Mouse (Mus musculus) erythroblast, embryonic 14.5 days (primary cell): Measurements from ENCODE around the gene Tbx6. TPM values are rescaled to one million over a fixed set of nuclear protein-coding genes. Genes with fewer than 3 reads are reported as not detected.

Source experiments
- H3K27me3 ChIP-seq: 2 replicates; pipeline ENCODE4 v1.6.1; 2012; ENCODE audit warnings: inconsistent platforms; ENCODE audit not compliant: control insufficient read depth
- H3K36me3 ChIP-seq: 2 replicates; pipeline ENCODE4 v1.6.1; 2012; ENCODE audit warnings: mild to moderate bottlenecking, inconsistent platforms; ENCODE audit not compliant: control insufficient read depth
- H3K4me1 ChIP-seq: 2 replicates; pipeline ENCODE4 v1.6.1; 2012; ENCODE audit warnings: inconsistent platforms; ENCODE audit not compliant: control insufficient read depth
- H3K4me3 ChIP-seq: replicated peaks from 2 replicates; pipeline ENCODE3; 2012; ENCODE audit warnings: moderate library complexity, mild to moderate bottlenecking, inconsistent platforms
- H3K9me3 ChIP-seq: 2 replicates; pipeline ENCODE4 v1.6.1; 2012; ENCODE audit warnings: low read length, inconsistent platforms, mixed read lengths; ENCODE audit not compliant: control insufficient read depth
- GATA1 ChIP-seq: IDR thresholded peaks from 2 replicates; pipeline ENCODE4 v1.6.1; 2012; ENCODE audit warnings: low read length, inconsistent platforms, mixed read lengths
- TAL1 ChIP-seq: IDR thresholded peaks from 3 replicates; pipeline ENCODE4 v1.6.1; 2012; ENCODE audit warnings: low read length, inconsistent platforms, mixed read lengths
- polyA plus RNA-seq: library from polyadenylated mRNA; stranded (reverse); fragments of >175 nt; gene quantifications from 2 replicates; pipeline ENCODE4 v1.2.3, GENCODE M21; 2012

The Tbx6 gene
- polyA plus RNA-seq, 1 experiment, result 3.6 TPM

DNA sequence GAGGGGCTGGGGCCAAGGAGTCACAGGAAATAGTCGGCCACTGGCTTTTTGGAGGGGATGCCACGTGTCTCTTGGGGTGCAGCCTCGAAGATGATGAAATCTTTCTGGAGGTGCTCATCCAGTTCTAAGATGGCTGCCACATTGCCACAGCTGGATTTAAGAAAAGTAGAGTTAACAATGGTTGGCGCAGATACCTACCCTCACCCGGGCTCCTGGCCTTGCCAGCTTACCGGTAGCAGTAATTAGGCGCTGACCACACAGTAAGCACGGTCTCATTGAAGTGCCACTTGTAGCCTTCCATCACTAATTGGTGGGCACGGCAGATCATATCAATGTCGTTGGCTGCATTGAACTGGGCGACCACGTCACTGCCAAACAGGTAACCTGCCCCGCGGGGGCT, 4.9 kb downstream of the Tbx6 start:
- Histone ChIP-seq H3K4me1 (peaks cover 30% of the 10 kb centered on the region), H3K9me3 (no peaks in the 10 kb centered on the region), H3K4me3 (no peak overlapping the region), H3K36me3 (peaks cover 97% of the 10 kb centered on the region), H3K27me3 (no peaks in the 10 kb centered on the region)
- TF ChIP-seq GATA1 (no peak), TAL1 (no peak)

DNA sequence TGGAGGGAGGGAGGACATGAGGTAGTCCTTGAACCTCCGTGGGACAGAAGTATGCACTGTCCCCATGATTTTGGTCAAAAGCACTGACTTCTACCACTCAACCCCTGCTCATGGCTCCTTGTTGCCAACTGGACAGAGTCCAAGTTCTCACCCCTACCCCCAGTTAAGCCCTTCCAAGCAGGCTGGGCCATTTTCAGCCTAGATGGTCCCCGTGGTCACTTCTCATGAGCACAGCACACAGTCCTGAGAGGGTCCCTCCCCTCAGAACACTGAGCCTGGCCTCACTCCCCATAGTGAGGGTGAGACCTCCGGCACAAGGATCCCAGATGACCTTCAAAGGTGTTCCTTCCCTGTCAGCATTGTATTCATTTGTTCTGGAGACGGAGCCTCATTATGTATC, 7.9 kb downstream of the Tbx6 start:
- H3K36me3 ChIP-seq, result peaks cover 68% of the 10 kb centered on the region
- TF ChIP-seq GATA1 (no peak), TAL1 (no peak)
- H3K27me3 ChIP-seq, result no peaks in the 10 kb centered on the region
- no peak overlapping the region for H3K4me3 ChIP-seq
- no peaks in the 10 kb centered on the region for H3K9me3 ChIP-seq
- peaks cover 36% of the 10 kb centered on the region for H3K4me1 ChIP-seq

DNA sequence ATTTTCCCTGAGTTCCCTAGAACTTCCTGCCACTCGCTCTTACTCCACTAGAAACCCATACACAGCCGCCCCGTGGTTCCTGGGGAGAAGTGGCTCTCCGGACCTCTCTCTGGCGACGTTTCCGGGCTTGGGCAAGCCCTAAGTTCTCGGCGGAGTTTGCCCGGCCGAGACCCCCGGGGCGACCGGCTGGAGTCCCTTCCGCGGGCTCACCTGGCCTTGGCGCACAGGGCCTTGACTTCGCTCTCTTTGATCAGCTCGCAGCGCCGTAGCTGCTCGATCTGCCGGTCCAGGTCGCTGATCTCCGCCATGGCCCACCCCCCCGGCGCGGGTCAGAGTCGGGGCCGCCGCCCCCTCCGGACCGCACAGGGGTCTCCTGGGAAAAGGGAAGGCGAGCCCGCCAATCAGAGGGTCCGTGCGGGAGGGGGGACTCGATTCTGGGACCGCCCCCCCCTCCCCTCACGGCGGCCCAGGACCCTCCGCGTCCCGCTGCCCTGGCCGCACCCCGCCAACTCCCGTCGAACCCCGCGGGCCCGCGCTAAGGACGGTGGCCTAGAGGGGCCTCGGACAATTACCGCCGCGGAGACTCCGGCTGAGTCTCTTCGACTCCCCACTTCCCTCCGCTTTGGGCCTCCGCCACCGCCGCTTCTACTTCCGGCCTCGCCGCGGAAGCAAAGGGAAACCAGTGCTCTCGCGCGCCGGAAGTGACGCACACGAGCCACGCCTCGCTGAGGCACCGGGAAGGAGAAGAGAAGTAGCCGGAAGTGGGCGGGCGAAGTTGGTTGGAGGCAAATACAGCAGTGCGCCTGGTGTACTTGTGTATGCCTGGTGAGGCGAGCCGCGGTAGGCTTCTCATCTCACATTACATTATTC, 10.8 kb downstream of the Tbx6 start, which contains the start of gene Ppp4c:
Ppp4c (minus strand) TSS at position 646 of the 870 bp plus-strand sequence.
- H3K36me3 ChIP-seq, result peaks cover 67% of the 10 kb centered on the region

DNA sequence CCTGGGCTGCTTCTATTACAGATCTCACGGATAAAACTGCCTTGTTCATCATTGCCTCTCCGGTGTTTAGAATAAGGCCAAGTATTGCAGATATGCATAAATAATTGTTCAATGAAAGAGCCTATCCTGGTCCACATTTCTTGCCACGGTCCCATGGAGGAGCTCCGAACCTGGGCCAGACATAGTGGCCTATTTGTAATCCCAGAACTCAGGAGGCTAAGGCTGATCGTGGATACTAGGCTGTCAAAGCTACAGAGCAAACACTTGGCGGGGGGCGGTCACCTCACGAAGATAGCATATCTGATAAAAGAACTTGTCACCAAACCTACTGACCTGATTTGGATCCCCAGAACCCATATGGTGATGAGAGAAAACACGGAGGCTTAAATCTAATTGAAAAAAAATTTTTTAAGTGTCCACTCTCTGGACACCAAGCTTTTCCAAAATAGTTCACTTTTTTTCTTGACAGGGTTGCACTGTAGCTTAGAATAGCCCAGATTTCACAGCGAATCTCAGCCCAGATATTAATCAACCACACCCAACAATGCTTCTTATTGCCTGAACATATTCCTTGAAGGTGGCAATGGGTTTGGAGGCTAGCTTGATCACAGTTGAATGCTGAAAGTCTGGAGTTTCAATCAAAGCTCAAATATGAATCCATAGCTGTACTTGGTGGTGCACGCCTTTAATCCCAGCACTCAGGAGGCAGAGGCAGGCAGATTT, 11.6 kb downstream of the Tbx6 start:
- Histone ChIP-seq H3K36me3 (peaks cover 64% of the 10 kb centered on the region), H3K27me3 (no peaks in the 10 kb centered on the region), H3K4me3 (peak overlapping the region; percentile 85), H3K9me3 (no peaks in the 10 kb centered on the region), H3K4me1 (peaks cover 72% of the 10 kb centered on the region)
- no peak for TF ChIP-seq GATA1
- no peak for TF ChIP-seq TAL1

More for the DNA sequence above, 10.8 kb downstream of the Tbx6 start, which contains the start of gene Ppp4c:
- Histone ChIP-seq H3K9me3 (no peaks in the 10 kb centered on the region), H3K4me1 (peaks cover 64% of the 10 kb centered on the region), H3K4me3 (peak within 1 kb of the TSS; percentile 85), H3K27me3 (no peaks in the 10 kb centered on the region)
- TF ChIP-seq TAL1, result no peak
- no peak for TF ChIP-seq GATA1

DNA sequence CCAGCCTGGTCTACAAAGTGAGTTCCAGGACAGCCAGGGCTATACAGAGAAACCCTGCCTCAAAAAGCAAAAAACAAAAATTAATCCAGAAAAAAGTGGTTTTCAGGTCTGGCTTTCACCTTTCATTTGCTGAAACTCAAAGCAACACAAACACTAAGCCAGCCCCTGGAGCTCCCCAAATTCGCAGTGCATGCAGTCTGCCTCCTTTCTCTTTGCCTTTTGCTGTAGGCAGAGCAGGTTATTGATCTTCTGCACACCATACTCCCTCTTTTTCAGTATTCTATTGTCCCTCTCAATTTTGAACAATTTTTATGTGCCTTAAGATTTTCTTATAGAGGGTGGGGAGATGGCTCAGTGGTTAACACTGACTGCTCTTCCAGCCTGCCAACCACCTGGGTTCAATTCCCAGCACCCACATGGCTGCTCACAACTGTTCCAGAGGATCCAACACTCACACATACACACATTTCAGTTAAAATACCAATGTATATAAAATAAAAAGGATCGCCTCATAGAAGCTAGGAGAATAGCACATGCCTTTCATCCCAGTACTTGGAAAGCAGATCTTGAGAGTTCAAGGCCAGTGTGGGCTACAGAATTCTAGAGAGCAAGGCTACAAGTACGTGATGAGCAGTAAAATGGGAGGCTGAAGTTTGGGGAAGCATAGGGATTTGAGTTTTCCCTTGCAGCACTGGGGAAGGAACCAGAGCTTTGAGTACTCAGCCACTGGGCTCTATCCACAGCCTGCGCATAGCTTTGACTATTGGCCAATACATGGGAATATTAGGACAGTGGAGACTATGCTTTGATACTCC, 12.4 kb downstream of the Tbx6 start:
- TF ChIP-seq TAL1 (no peak), GATA1 (no peak)
- Histone ChIP-seq H3K4me3 (no peak overlapping the region), H3K9me3 (no peaks in the 10 kb centered on the region), H3K27me3 (no peaks in the 10 kb centered on the region), H3K4me1 (peaks cover 80% of the 10 kb centered on the region), H3K36me3 (peaks cover 56% of the 10 kb centered on the region)

DNA sequence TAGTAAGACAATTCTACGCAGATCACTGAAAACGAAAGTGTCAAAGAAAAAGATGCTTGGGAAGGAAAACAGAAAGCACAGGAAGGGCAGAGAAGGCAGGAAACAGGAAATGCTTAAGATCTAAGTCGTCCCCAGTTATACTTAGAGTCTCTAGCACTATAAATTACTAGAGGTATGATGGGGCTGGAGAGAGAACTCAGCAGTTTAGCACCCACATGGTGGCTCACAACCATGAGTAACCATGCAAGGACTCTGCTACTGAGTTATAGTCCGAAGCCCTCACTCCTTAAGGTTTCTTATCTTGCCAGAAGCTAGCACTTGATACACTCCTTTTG, 13.0 kb downstream of the Tbx6 start:
- H3K4me1 ChIP-seq, result peaks cover 82% of the 10 kb centered on the region
- H3K9me3 ChIP-seq, result no peaks in the 10 kb centered on the region
- no peaks in the 10 kb centered on the region for H3K27me3 ChIP-seq
- no peak overlapping the region for H3K4me3 ChIP-seq
- peaks cover 50% of the 10 kb centered on the region for H3K36me3 ChIP-seq
- no peak for TF ChIP-seq TAL1
- TF ChIP-seq GATA1, result no peak

DNA sequence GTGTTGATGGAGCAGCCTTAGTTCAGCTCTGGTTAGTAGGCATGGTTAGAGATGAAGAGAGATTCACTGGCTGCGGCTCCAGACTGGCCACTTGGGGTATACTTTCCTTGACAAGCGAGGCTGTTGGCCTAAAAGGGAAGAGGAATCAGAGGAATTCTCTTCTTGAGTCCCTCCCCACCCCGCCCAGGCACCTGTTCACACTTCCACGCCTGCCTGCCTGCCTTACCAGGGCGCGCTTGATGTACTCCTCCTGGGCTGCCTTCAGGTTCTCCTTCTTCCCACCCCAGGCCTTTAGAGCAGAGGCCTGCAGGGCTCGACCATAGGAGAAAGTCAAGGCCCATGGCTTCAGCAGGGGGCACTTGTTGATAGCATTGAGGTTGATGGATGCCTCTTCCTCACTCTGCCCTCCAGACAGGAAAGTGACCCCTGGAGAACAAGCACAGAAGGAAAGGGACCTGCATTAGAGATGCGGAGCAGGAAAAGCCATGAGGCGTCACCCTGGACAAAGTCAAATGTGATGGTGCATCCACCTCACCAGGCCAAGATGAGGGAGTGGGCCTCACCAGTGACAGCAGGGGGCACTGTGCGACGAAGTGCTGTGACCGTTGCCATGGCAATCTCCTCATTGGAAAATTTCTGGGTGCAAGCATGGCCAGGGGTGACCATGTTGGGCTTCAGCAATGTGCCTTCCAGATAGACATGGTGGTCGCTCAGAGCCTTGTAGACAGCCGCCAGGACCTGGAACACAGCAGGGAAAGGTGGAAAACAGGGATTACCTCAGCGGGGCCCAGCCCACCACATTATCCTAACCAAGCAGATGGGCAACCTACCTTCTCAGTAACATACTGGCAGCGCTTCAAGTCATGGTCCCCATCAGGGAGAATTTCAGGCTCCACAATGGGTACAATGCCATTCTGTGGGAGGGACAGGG, 14.4 kb downstream of the Tbx6 start:
- H3K36me3 ChIP-seq, result peaks cover 38% of the 10 kb centered on the region
- peaks cover 89% of the 10 kb centered on the region for H3K4me1 ChIP-seq
- TF ChIP-seq GATA1, result no peak
- TF ChIP-seq TAL1, result no peak
- no peaks in the 10 kb centered on the region for H3K9me3 ChIP-seq
- H3K4me3 ChIP-seq, result no peak overlapping the region
- H3K27me3 ChIP-seq, result no peaks in the 10 kb centered on the region

DNA sequence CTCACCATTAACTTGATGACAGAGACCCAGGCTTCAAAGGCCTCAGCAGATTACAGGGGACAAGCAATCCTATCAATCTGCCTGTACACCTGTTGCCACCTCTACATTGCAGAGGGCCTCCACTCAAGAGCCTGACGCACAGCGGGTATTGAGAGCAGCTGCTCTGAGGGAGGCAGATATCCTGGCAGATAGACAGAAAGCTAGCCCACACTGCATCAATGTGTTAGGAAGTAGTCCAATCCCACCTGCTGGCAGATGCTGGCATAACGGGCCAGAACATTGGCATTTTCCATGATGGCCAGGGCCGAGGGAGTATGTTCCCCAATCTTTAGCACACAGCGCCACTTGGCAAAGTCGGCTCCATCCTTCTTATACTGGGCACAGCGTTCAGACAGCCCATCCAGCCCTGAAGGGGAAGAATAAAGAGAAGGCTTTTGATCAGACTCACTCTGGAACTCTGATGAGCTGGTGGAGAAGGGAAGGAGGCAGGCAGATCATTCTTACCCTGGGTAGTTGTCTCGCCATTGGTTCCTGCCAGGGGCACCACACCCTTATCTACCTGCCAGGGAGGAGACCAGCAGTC, 15.2 kb downstream of the Tbx6 start:
- H3K4me3 ChIP-seq, result peak overlapping the region; percentile 90
- peaks cover 86% of the 10 kb centered on the region for H3K4me1 ChIP-seq
- no peaks in the 10 kb centered on the region for H3K27me3 ChIP-seq
- H3K36me3 ChIP-seq, result peaks cover 33% of the 10 kb centered on the region
- TF ChIP-seq GATA1 (no peak), TAL1 (no peak)
- H3K9me3 ChIP-seq, result no peaks in the 10 kb centered on the region
